Mouse (Mus musculus) large intestine, adult 2 months (tissue): ENCODE results near the gene Bicdl2. TPM values are rescaled to one million over a fixed set of nuclear protein-coding genes. Genes with fewer than 3 reads are reported as not detected.
A peak's percentile ranks its signal among the peaks of the same experiment; 100 is the strongest.

Experiments
- DNase-seq: peaks from one replicate; pipeline ENCODE4 v3.0.0-alpha.2; 2012; ENCODE audit warnings: low read depth, low spot score
- WGBS: fragments of 180-500 bp; shearing (Covaris S2); methylation state at CpG from one replicate; pipeline ENCODE4 v1.1.7; 2018; 5-methylcytosine and 5-hydroxymethylcytosine counted together
- polyA plus RNA-seq: library from polyadenylated mRNA; depleted of rRNA; stranded (reverse); fragments of >200 nt; gene quantifications from 2 replicates; pipeline ENCODE4 v1.2.3, GENCODE M21; 2012; rRNA removed

The Bicdl2 gene
- polyA plus RNA-seq, 1 experiment, result 6.1 TPM

DNA sequence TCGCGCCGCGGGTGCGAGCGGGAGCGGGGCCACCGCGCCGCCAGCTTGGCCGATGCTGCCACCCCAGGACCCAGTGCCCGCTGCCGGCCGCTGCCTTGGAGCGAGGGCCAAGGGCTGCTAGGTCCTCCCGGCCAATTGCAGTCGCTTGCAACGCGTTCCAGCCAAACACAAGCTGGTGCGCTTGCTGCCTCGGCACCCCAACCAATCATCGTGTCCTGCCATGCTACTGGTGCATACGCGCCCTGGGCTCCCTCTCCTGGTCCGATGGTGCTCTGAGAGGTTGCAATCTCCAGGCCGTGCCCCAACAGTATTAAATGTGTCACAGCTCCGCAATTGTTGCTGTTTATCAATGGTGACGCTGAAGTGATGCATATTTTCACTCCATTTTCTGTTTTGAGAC lies 39.8 kb downstream of the Bicdl2 start:
- DNase-seq, result peak; percentile 82
- WGBS, result under 1% methylated on average over 28 of the region's 28 CpGs

DNA sequence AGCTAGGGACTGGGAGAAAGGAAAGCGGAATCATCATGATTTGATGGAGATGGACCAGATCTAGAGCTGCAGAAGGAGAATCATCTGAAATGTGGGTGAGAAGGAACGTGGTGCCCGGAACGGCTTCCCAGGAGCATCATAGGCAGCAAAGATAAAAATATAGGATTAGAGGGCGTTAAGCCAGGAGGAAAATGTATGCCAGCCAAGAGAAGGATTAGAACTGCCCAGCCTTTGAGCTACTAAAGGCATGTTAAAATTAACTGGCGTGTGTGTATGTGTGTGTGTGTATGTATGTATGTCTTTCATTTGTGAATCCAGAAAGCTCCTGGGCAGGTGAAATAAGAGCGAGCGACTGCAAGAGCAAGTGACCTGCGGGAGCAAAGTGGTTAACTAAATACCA lies 43.0 kb downstream of the Bicdl2 start:
- no peak for DNase-seq
- 93% methylated on average over 9 of the region's 9 CpGs for WGBS

DNA sequence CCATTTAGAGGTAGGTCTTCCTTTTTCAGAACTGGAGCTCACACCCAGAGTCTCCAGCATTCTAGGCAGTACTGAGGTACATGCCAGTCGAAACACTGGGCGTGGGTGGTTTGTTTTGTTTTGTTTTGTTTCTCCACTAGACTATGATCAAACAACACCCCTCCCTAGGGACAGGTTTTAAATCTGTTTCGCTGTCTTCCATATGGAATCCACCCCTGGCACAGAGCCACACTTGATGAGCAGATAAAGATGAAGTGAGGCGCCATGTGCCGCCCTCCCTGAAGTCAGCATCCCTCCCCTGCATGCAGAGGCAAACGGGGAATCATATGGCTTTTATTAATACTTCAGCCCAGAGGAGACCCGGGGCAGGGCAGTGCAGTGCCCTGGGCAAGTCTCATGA lies 44.4 kb downstream of the Bicdl2 start:
- 30% methylated on average over 7 of the region's 7 CpGs for WGBS
- DNase-seq, result no peak

DNA sequence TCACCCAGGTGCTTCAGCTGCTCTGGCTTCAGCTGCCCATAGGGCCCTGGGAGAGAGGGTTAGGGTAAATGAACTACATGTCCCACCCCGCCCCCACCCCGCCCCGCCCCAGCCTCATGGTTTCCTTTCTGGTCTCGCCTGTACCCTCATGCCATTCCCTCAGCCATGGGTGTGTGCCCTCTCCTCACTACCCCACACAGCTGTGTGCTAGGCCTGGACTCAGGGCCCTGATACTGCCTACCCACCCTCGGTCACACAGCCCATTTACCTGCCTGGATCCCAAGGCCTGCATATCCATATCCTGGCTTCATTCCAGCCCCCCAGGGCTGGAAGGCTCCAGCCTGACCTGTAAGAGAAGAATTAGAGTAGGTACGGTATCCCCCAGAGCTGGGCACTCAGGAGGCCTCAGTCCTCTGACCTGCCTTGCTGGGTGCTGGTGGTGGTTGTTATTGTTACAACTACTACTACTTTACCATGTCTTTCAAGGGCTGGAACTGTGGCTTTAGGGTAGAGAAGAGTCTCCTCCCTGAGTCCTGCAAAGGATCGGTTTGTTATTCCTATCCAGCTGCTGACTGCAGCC lies 45.3 kb downstream of the Bicdl2 start:
- no peak for DNase-seq
- 63% methylated on average over 7 of the region's 7 CpGs for WGBS

DNA sequence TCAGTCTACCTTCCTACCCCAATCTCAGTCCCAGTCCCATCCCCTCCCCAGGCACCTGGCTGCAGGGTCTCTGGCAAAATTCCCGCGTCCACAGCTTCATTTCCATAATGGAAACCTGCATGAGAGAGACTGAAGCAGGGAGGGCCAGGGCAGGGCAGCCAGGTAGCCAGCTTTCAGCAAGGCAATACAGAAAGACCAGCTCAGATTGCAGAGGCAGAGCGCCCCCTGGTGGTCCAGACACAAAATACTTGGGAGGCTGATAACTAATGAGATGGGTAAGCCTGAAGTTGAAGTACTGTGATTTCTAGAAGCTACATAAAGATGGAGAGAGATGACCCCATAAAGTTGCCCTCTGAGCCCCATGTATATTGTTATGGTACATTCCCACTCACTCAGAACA lies 45.9 kb downstream of the Bicdl2 start:
- WGBS, result 1% methylated on average over 3 of the region's 3 CpGs
- no peak for DNase-seq

DNA sequence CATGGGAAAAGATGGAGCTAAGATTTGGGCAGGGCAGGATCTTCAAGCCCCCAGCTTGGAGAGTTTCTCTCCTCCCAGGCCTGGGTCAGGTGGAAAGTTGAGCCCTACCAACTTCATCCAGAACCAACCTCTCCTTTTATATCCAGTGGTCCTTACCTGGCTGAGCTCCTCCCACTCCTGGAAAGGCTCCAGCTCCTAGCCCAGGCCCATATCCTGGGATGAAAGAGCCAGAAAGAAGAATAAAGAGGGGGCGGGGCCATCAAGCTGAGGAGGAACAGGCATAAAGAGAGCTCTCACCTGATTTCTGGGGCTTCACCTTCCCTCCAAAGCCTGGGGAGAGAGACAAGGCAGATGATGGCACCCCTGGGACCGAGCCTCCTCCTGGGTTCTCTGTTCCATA lies 56.7 kb downstream of the Bicdl2 start:
- DNase-seq, result no peak
- 78% methylated on average over 2 of the region's 2 CpGs for whole genome bisulfite sequencing

Other genes with a start within 250 kb of the Bicdl2 start
- not detected in 2 replicates for gene Vmn2r117, start 180.8 kb upstream of the Bicdl2 start, polyA plus RNA-seq
- 10.6 and 11.2 TPM in 2 replicates for gene Zfp213, start 96.3 kb upstream of the Bicdl2 start, polyA plus RNA-seq
- 4.4 and 5.5 TPM in 2 replicates for gene Zfp13, start 61.0 kb upstream of the Bicdl2 start, polyA plus RNA-seq
- gene Zscan10, start 59.6 kb upstream of the Bicdl2 start, polyA plus RNA-seq, result not detected in 2 replicates
- gene Mmp25, start 15.2 kb upstream of the Bicdl2 start, polyA plus RNA-seq, result 0.41 and 0.67 TPM in 2 replicates
- 197 and 204 TPM in 2 replicates for gene Hcfc1r1, start 13.1 kb downstream of the Bicdl2 start, polyA plus RNA-seq
- 27.1 and 28.7 TPM in 2 replicates for gene Thoc6, start 13.4 kb downstream of the Bicdl2 start, polyA plus RNA-seq
- gene Tnfrsf12a, start 17.0 kb downstream of the Bicdl2 start, polyA plus RNA-seq, result 8.1 and 8.4 TPM in 2 replicates
- not detected in 2 replicates for gene Cldn6, start 18.7 kb downstream of the Bicdl2 start, polyA plus RNA-seq
- gene Cldn9, start 23.5 kb downstream of the Bicdl2 start, polyA plus RNA-seq, result 0.15 TPM in 1 of 2 replicates, not detected in the other
- gene 1520401A03Rik, start 62.3 kb downstream of the Bicdl2 start, polyA plus RNA-seq, result 0.02 and 0.03 TPM in 2 replicates
- 41.2 and 45.7 TPM in 2 replicates for gene Pkmyt1, start 65.8 kb downstream of the Bicdl2 start, polyA plus RNA-seq
- 155 and 162 TPM in 2 replicates for gene Paqr4, start 80.4 kb downstream of the Bicdl2 start, polyA plus RNA-seq
- gene Kremen2, start 85.3 kb downstream of the Bicdl2 start, polyA plus RNA-seq, result 3.1 and 3.5 TPM in 2 replicates
- gene Flywch1, start 111.1 kb downstream of the Bicdl2 start, polyA plus RNA-seq, result 27.3 and 34.9 TPM in 2 replicates
- gene Flywch2, start 125.6 kb downstream of the Bicdl2 start, polyA plus RNA-seq, result 4.5 and 6.5 TPM in 2 replicates
- 284 and 419 TPM in 2 replicates for gene Srrm2, start 130.0 kb downstream of the Bicdl2 start, polyA plus RNA-seq
- gene Elob, start 168.6 kb downstream of the Bicdl2 start, polyA plus RNA-seq, result 771 and 864 TPM in 2 replicates
- 0.09 and 0.58 TPM in 2 replicates for gene Prss33, start 175.6 kb downstream of the Bicdl2 start, polyA plus RNA-seq
- gene Prss32, start 183.3 kb downstream of the Bicdl2 start, polyA plus RNA-seq, result 495 and 577 TPM in 2 replicates
- gene Prss41, start 183.7 kb downstream of the Bicdl2 start, polyA plus RNA-seq, result 1.8 and 3.3 TPM in 2 replicates
- gene Prss21, start 207.6 kb downstream of the Bicdl2 start, polyA plus RNA-seq, result not detected in 2 replicates
- not detected in 2 replicates for gene Dcpp1, start 220.4 kb downstream of the Bicdl2 start, polyA plus RNA-seq
- gene Dcpp2, start 220.4 kb downstream of the Bicdl2 start, polyA plus RNA-seq, result not detected in 2 replicates